Mouse (Mus musculus): ENCODE measurements around the gene Gm14412. TPM values are rescaled to one million over a fixed set of nuclear protein-coding genes. Genes with fewer than 3 reads are reported as not detected.
"Not testable (repeated sequence)": the region's sequence is repeated elsewhere in the genome, so short reads cannot be mapped to it uniquely, and the experiment has no call there.

The Gm14412 gene
- polyA plus RNA-seq (2012; rRNA removed) = 2.2 and 2.5 TPM in 2 replicates

DNA sequence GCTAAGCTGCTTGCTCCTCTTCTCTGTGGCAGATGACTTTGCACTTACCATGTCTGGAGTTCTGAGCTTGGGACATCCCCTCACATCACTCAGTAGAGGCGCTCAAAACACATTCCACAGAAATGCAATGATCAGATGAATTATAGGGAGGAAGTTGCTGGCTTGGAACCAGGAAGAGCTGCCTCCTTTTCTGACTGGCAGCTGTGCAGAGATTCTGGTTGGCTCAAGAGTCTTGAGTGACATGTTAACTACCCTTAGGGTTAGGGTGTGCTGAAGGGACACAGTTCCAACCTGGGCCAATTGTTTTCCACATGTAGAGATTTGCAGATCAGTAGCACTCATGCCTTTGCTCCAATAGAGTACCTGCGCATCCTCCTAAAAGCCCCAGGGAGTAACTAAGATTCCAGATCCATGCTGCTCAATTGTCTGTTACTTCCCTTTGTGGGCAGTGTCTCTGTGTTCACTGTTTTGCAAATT lies at the start of gene Gm14412:
Gene Gm14412, minus strand, starts transcription at position 51 of the 477 bp plus-strand sequence.
- 82% methylated on average over 2 of the region's 2 CpGs for WGBS
- H3K27ac ChIP-seq (ENCODE audit: insufficient read depth, low read length); H3K4me1 ChIP-seq (ENCODE audit: control insufficient read depth, insufficient read depth, low read length); H3K4me3 ChIP-seq (replicated peaks; ENCODE audit: insufficient read depth, low read depth, low read length); DNase-seq; H3K27me3 ChIP-seq (ENCODE audit: control insufficient read depth, insufficient read depth, low read length): not testable (repeated sequence)

DNA sequence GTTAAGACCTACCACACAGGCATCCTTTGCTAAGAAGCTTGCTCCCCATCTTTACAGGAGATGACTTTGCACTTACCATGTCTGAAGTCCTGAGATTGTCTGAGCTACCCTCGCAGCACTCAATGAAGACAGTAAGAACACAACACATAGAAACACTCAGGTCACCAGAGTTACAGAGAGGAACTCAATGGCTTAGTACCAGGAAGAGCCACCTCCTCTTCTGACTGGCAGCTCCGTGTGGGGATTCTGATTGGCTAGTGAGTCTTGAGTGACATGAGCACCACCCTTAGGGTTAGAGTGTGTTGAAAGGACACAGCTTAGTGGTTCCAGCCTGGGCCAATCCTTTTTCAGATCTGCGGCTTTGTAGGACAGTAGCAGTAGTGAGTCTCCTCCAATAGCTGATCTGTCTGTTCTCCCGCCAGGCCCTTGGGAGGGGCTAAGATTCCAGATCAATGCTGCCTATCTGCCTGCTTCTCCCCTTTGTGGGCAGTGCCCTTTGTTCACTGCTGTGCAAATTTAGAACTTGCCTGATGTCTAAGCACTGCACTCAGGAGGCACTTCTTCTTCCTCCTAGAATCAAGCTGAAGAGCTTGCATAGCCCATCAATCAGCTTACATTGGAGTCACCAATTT lies 5.7 kb upstream of the Gm14412 start:
- WGBS = 82% methylated on average over 4 of the region's 4 CpGs
- H3K4me3 ChIP-seq (replicated peaks; ENCODE audit: insufficient read depth, low read depth, low read length); H3K27ac ChIP-seq (ENCODE audit: insufficient read depth, low read length); H3K4me1 ChIP-seq (ENCODE audit: control insufficient read depth, insufficient read depth, low read length); DNase-seq; H3K27me3 ChIP-seq (ENCODE audit: control insufficient read depth, insufficient read depth, low read length): not testable (repeated sequence)

DNA sequence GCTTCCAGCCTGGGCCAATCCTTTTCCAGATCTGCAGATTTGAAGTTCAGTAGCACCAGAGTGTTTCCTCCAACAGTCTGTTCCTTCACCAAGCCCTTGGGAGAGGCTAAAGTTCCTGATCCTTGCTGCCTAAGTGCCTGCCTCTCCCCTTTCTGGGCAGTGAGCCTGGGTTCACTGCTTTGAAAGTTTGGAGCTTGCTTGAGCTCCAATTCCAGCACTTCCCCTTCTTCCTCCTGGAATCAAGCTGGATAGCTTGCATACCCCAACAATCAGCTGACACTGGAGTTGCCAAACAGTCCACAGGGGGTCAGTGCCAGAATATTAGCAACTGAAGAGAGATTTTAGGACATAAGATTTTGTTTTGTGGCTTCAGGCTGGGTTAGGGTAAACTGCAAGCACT lies 2.7 kb downstream of the Gm14412 start:
- H3K27ac ChIP-seq (ENCODE audit: insufficient read depth, low read length); H3K4me3 ChIP-seq (replicated peaks; ENCODE audit: insufficient read depth, low read depth, low read length); DNase-seq; H3K27me3 ChIP-seq (ENCODE audit: control insufficient read depth, insufficient read depth, low read length); H3K4me1 ChIP-seq (ENCODE audit: control insufficient read depth, insufficient read depth, low read length): not testable (repeated sequence)

DNA sequence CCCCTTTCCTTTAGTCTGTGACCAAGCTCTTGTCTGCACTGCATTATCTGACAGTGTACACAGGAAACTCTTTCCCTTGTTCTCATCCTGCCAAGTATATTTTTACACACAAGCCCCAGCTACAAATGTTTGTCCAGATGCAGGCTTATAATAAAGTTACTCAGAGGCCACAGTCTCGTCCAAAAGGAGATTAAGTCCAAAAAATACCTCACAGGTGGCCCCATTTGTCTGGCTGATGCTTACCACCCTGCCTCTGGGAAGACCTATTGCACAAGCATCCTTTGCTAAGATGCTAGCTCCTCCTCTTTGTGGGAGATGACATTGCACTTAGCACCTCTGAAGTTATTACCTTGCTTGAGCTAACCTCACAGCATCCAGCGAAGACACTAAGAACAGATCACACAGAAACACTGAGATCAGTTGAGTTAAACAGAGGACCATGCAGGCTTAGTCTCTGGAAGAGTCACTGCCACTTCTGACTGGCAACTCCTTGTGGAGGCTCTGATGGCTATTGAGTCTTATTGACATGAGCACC lies 3.3 kb downstream of the Gm14412 start:
- H3K27me3 ChIP-seq (ENCODE audit: control insufficient read depth, insufficient read depth, low read length); H3K4me1 ChIP-seq (ENCODE audit: control insufficient read depth, insufficient read depth, low read length); H3K27ac ChIP-seq (ENCODE audit: insufficient read depth, low read length); DNase-seq; H3K4me3 ChIP-seq (replicated peaks; ENCODE audit: insufficient read depth, low read depth, low read length): not testable (repeated sequence)
- 53% methylated on average over 2 of the region's 2 CpGs for WGBS

DNA sequence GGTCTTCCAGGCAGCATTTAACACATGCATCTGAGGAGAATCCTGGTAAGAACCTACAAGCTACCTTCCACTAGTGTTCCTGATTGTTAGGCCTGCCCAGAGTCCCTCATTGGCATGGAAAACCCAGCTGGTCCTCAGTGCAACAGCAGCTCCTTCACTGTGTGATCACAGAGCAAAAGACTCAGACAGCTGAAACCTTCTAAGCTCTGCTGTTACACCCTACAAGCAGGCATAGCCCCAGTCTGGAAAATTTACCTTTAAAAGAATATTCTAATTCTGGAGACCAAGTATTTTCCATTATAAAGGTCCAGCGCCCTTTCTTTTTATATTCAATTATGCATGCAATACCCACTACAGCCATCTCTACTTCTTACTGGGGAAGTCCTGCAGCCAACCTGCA lies 5.1 kb downstream of the Gm14412 start:
- no peak overlapping the region for H3K27ac ChIP-seq (ENCODE audit: insufficient read depth, low read length)
- no peak for TF ChIP-seq CTCF (IDR thresholded peaks at IDR 0.05; ENCODE audit: borderline replicate concordance, insufficient read depth, low read depth, low read length)
- no peak for TF ChIP-seq POLR2A (IDR thresholded peaks at IDR 0.05; ENCODE audit: borderline replicate concordance, insufficient read depth, low read length)
- 83% methylated on average over 1 of the region's 1 CpGs for WGBS
- H3K4me1 ChIP-seq (ENCODE audit: control insufficient read depth, insufficient read depth, low read length) = no peaks in the 10 kb centered on the region
- no peak overlapping the region for H3K4me3 ChIP-seq (replicated peaks; ENCODE audit: insufficient read depth, low read depth, low read length)
- H3K27me3 ChIP-seq (ENCODE audit: control insufficient read depth, insufficient read depth, low read length) = no peaks in the 10 kb centered on the region
- no peak for DNase-seq

DNA sequence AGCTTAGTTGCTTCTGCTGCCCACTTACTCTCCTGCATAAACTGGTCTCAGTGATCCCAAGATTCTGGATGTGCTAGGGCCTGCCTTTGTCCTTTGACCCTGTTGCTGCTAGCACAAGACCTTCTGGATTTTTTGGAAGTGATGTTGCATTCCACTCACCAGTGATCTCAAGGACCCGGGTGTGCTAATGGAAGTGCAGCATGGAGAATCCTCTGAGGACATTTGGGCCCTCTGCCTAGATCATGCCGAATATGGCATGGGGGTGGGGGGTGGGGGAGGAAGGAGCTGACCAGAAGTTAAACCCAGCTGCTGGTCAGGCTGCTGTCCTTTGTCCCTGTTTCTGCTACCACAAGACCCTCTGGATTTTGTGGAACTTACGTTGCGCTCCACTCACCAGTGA lies 14.5 kb downstream of the Gm14412 start:
- H3K4me1 ChIP-seq (ENCODE audit: control insufficient read depth, insufficient read depth, low read length); DNase-seq; H3K27ac ChIP-seq (ENCODE audit: insufficient read depth, low read length); H3K4me3 ChIP-seq (replicated peaks; ENCODE audit: insufficient read depth, low read depth, low read length); H3K27me3 ChIP-seq (ENCODE audit: control insufficient read depth, insufficient read depth, low read length): not testable (repeated sequence)
- WGBS = 82% methylated on average over 4 of the region's 4 CpGs

DNA sequence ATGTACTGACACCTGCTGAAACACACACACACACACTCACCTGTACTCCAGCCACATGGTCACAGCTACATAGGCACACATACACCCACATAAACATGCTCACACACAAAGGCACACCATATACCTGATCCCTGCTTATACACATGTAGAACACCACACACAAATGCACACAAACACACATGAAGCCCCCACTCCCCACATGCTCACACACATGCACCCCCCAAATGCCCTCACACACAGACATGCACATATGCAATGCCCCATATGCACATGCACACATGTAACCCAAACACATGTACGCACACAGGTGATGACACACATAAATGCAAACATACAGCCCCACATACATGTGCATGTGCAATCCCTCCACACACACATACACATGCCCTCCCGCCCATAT lies 19.1 kb downstream of the Gm14412 start:
- H3K4me3 ChIP-seq (replicated peaks; ENCODE audit: insufficient read depth, low read depth, low read length); H3K4me1 ChIP-seq (ENCODE audit: control insufficient read depth, insufficient read depth, low read length); H3K27ac ChIP-seq (ENCODE audit: insufficient read depth, low read length); DNase-seq; H3K27me3 ChIP-seq (ENCODE audit: control insufficient read depth, insufficient read depth, low read length): not testable (repeated sequence)
- WGBS = no CpG with 5 or more reads among the region's 2 CpGs

DNA sequence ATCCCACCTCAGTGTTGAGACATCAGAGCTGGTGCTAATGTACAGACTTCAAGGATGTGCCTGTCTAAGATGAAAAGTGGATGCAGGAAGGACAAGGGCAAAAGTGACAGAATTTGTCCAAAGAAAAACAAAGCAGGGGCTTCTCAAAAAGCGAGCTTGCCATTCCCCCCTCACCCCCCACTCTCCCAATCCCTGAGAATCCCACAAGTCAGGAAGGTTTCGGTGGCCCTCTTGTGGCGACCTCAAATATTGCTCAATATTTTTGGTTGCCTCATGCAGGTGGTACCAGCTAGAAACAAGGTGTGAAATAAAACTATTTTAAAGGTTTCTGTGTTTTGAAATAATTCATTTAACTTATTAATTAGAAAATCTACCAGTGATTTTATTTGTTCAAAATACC lies 40.4 kb downstream of the Gm14412 start:
- 17% methylated on average over 3 of the region's 3 CpGs for WGBS
- not testable (repeated sequence) for H3K4me1 ChIP-seq (ENCODE audit: control insufficient read depth, insufficient read depth, low read length); H3K27ac ChIP-seq (ENCODE audit: insufficient read depth, low read length); H3K4me3 ChIP-seq (replicated peaks; ENCODE audit: insufficient read depth, low read depth, low read length); DNase-seq; H3K27me3 ChIP-seq (ENCODE audit: control insufficient read depth, insufficient read depth, low read length)

DNA sequence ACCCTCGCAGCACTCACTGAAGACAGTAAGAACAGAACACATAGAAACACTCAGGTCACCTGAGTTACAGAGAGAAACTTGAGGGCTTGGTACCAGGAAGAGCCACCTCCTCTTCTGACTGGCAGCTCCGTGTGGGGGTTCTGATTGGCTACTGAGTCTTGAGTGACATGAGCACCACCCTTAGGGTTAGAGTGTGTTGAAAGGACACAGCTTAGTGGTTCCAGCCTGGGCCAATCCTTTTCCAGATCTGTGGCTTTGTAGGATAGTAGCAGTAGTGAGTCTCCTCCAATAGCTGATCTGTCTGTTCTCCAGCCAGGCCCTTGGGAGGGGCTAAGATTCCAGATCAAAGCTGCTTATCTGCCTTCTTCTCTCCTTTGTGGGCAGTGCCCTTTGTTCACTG lies 46.4 kb downstream of the Gm14412 start:
- H3K4me3 ChIP-seq (replicated peaks; ENCODE audit: insufficient read depth, low read depth, low read length); DNase-seq; H3K4me1 ChIP-seq (ENCODE audit: control insufficient read depth, insufficient read depth, low read length); H3K27ac ChIP-seq (ENCODE audit: insufficient read depth, low read length); H3K27me3 ChIP-seq (ENCODE audit: control insufficient read depth, insufficient read depth, low read length): not testable (repeated sequence)
- 80% methylated on average over 2 of the region's 2 CpGs for WGBS

DNA sequence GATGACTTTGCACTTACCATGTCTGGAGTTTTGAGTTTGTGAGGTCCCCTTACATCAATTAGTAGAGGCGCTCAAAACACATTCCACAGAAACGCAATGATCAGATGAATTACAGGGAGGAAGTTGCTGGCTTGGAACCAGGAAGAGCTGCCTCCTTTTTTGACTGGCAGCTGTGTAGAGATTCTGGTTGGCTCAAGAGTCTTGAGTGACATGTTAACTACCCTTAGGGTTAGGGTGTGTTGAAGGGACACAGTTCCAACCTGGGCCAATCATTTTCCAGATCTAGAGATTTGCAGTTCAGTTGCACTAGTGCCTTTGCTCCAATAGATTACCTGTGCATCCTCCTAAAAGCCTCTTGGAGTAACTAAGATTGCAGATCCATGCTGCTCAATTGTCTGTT lies 51.9 kb downstream of the Gm14412 start:
- not testable (repeated sequence) for H3K27me3 ChIP-seq (ENCODE audit: control insufficient read depth, insufficient read depth, low read length); DNase-seq
- WGBS = 78% methylated on average over 2 of the region's 2 CpGs

DNA sequence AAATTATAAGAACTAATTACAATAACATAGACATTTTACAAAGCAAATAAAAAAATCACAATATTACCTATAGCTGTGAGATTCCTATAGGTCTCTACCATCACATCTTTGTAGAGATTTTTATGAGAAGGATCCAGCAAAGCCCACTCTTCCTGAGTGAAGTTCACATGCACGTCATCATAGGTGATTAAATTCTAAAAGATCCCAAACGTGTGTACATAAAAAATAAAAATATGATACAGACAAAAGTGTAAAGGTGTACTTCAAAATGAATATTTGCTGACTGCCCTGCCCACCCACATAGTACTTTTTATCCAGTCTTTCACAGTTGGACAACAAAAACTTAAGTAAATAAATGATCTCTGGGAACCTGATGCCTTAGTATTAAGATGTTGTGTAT lies 57.2 kb downstream of the Gm14412 start, which contains the start of gene Gm14409:
Gene Gm14409, minus strand, starts transcription at position 101 of the 400 bp plus-strand sequence.
- not testable (repeated sequence) for H3K4me3 ChIP-seq (replicated peaks; ENCODE audit: insufficient read depth, low read depth, low read length); DNase-seq
- WGBS = no CpG with 5 or more reads among the region's 2 CpGs

More for the DNA sequence above, 51.9 kb downstream of the Gm14412 start:
- H3K27ac ChIP-seq (ENCODE audit: insufficient read depth, low read length); H3K4me3 ChIP-seq (replicated peaks; ENCODE audit: insufficient read depth, low read depth, low read length); H3K4me1 ChIP-seq (ENCODE audit: control insufficient read depth, insufficient read depth, low read length): not testable (repeated sequence)

More for the DNA sequence above, 57.2 kb downstream of the Gm14412 start, which contains the start of gene Gm14409:
- H3K27me3 ChIP-seq (ENCODE audit: control insufficient read depth, insufficient read depth, low read length); H3K27ac ChIP-seq (ENCODE audit: insufficient read depth, low read length); H3K4me1 ChIP-seq (ENCODE audit: control insufficient read depth, insufficient read depth, low read length): not testable (repeated sequence)
